Mouse (Mus musculus) embryonic facial prominence, embryonic 11.5 days (tissue): ENCODE results near the gene Rbbp4. TPM values are rescaled to one million over a fixed set of nuclear protein-coding genes. Genes with fewer than 3 reads are reported as not detected.

Experiments used
- ATAC-seq: fragments of 200-750 bp; cut with Nextera tagmentation; replicated peaks from 2 replicates; pipeline ENCODE4 v1.8.0; 2017; ENCODE audit warnings: low read depth; ENCODE audit not compliant: insufficient number of reproducible peaks, low FRiP score, low TSS enrichment
- DNase-seq: peaks from one replicate; pipeline ENCODE4 v3.0.0-alpha.2; 2015; ENCODE audit warnings: low spot score
- H3K27ac ChIP-seq: fragments of 300-500 bp; sonication (generic); replicated peaks from 2 replicates; pipeline ENCODE4 v1.5.1; 2014; ENCODE audit warnings: mild to moderate bottlenecking, low read depth, low read length, control low read depth
- H3K27me3 ChIP-seq: fragments of 300-500 bp; sonication (generic); 2 replicates; pipeline ENCODE4 v1.6.1; 2014; ENCODE audit warnings: mild to moderate bottlenecking, low read length, moderate library complexity, mixed read lengths; ENCODE audit not compliant: control insufficient read depth, insufficient read depth
- H3K36me3 ChIP-seq: fragments of 300-500 bp; sonication (generic); replicated peaks from 2 replicates; pipeline ENCODE4 v1.6.1; 2014; ENCODE audit warnings: low read depth, mild to moderate bottlenecking, low read length, moderate library complexity, mixed read lengths; ENCODE audit not compliant: control insufficient read depth, insufficient read depth
- H3K4me1 ChIP-seq: fragments of 300-500 bp; sonication (generic); 2 replicates; pipeline ENCODE4 v1.6.1; 2014; ENCODE audit warnings: low read length, mixed read lengths; ENCODE audit not compliant: control insufficient read depth, insufficient read depth
- H3K4me2 ChIP-seq: fragments of 300-500 bp; sonication (generic); 2 replicates; pipeline ENCODE4 v1.6.1; 2014; ENCODE audit warnings: low read depth, mild to moderate bottlenecking, control low read depth, low read length, moderate library complexity
- H3K4me3 ChIP-seq: fragments of 300-500 bp; sonication (generic); 2 replicates; pipeline ENCODE4 v1.5.1; 2014; ENCODE audit warnings: low read depth, low read length, control low read depth
- H3K9ac ChIP-seq: fragments of 300-500 bp; sonication (generic); replicated peaks from 2 replicates; pipeline ENCODE4 v1.6.1; 2014; ENCODE audit warnings: mild to moderate bottlenecking, control low read depth, low read length
- H3K9me3 ChIP-seq: fragments of 300-500 bp; sonication (generic); replicated peaks from 2 replicates; pipeline ENCODE4 v1.6.1; 2016; ENCODE audit warnings: mild to moderate bottlenecking, low read length, inconsistent platforms, mixed read lengths; ENCODE audit not compliant: control insufficient read depth
- WGBS: fragments of 180-500 bp; shearing (Covaris S2); extraction: QIAGEN DNeasy Blood & Tissue Kit; methylation state at CpG from one replicate; pipeline ENCODE4 v1.1.7; 2014; 5-methylcytosine and 5-hydroxymethylcytosine counted together
- polyA plus RNA-seq: library from polyadenylated mRNA; unstranded; fragments of >200 nt; fragmentation: Nextera tagmentation; extraction: Ambion mirVana; gene quantifications from 2 replicates; pipeline ENCODE4 v1.2.1, GENCODE M21; 2014

Gene Rbbp4
- polyA plus RNA-seq, 1 experiment from 2014 or later: 661 TPM

GRCm38 (mm10) chr4:129376961-129377545 is 41.9 kb upstream of the Rbbp4 start:
- H3K4me3 ChIP-seq: peak overlapping the region; percentile 71
- H3K9me3 ChIP-seq: no peaks in the 10 kb centered on the region
- DNase-seq (peak; percentile 54), ATAC-seq (no peak; the same call in 1 of the 2 replicates)
- H3K36me3 ChIP-seq: no peaks in the 10 kb centered on the region
- H3K4me2 ChIP-seq: peak overlapping the region; percentile 79
- peak overlapping the region; percentile 59 for H3K27ac ChIP-seq
- H3K27me3 ChIP-seq: peaks cover 10% of the 10 kb centered on the region
- peak overlapping the region; percentile 87 for H3K9ac ChIP-seq
- H3K4me1 ChIP-seq: no peaks in the 10 kb centered on the region
- under 1% methylated on average over 38 of the region's 68 CpGs for WGBS

DNA sequence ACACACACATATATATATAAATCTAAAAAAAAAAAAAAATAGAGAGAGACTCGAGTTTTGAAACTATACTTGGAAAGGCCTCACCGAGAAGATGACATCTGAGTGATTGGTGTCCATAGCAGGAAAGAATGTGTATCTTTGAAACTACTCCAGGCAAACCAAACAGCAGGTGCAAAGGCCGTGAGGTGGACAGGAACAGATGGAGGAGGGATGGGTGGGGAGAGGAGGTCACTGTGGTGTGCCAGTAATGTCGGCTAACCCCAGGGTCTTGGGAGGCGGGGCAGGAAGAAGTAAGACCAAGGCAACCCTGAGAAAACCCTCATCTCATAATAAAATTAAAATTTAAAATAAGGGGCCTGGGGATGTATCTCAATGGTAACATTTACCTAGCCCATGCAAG is 40.7 kb upstream of the Rbbp4 start:
- no peaks in the 10 kb centered on the region for H3K36me3 ChIP-seq
- WGBS: 72% methylated on average over 5 of the region's 5 CpGs
- peaks cover 10% of the 10 kb centered on the region for H3K27me3 ChIP-seq
- no peak overlapping the region for H3K27ac ChIP-seq
- no peak for ATAC-seq
- H3K4me3 ChIP-seq: no peak overlapping the region
- H3K9me3 ChIP-seq: no peaks in the 10 kb centered on the region
- H3K4me2 ChIP-seq: no peak overlapping the region
- no peaks in the 10 kb centered on the region for H3K4me1 ChIP-seq
- no peak for DNase-seq
- H3K9ac ChIP-seq: no peak overlapping the region

- no peak overlapping the region for H3K4me2 ChIP-seq
- H3K9ac ChIP-seq: no peak overlapping the region
- DNase-seq: no peak
- no peak for ATAC-seq
- H3K27me3 ChIP-seq: peaks cover 10% of the 10 kb centered on the region
- no peaks in the 10 kb centered on the region for H3K9me3 ChIP-seq
- no peak overlapping the region for H3K27ac ChIP-seq
- H3K4me1 ChIP-seq: no peaks in the 10 kb centered on the region
- H3K4me3 ChIP-seq: no peak overlapping the region
- 18% methylated on average over 6 of the region's 6 CpGs for WGBS
- no peaks in the 10 kb centered on the region for H3K36me3 ChIP-seq
Measured at GRCm38 (mm10) chr4:129375000-129375399, 39.8 kb upstream of the Rbbp4 start.

DNA sequence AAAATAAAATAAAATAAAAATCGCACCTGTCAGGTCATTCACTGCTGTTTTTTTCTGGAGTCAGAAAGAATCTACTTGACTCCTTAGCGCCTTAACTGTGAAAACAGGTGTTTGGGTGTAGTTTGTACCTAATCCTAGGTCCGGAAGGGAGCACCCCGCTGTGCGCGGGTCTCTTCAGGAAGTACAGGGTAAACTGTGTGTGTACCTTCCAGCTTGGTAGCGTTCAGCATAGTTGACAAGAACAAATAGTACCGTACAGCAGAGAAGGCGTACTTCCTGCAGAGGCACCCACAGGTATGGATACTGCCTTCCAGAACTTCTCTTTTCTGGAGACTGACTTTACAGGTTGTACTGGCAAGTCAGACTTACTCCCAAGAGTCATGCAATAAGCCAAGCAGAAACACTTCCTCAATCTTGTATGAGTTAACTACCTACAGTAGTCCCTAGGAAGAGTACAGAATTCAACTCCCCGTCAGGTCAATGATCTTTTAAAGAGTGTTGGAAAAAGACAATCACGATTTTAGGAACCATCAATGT is 39.1 kb upstream of the Rbbp4 start:
- Histone ChIP-seq H3K9ac (no peak overlapping the region), H3K4me3 (no peak overlapping the region), H3K27me3 (peaks cover 10% of the 10 kb centered on the region), H3K36me3 (no peaks in the 10 kb centered on the region), H3K9me3 (no peaks in the 10 kb centered on the region), H3K4me2 (no peak overlapping the region), H3K4me1 (no peaks in the 10 kb centered on the region), H3K27ac (no peak overlapping the region)
- DNase-seq (no peak), ATAC-seq (no peak)
- 39% methylated on average over 11 of the region's 11 CpGs for WGBS

GRCm38 (mm10) chr4:129373202-129373976 is 38.2 kb upstream of the Rbbp4 start:
- H3K9me3 ChIP-seq: no peaks in the 10 kb centered on the region
- H3K4me3 ChIP-seq: no peak overlapping the region
- 48% methylated on average over 8 of the region's 8 CpGs for WGBS
- no peak for ATAC-seq
- H3K27ac ChIP-seq: no peak overlapping the region
- H3K4me1 ChIP-seq: no peaks in the 10 kb centered on the region
- peaks cover 6% of the 10 kb centered on the region; the same call in 1 of the 2 replicates for H3K27me3 ChIP-seq
- DNase-seq: no peak
- H3K9ac ChIP-seq: no peak overlapping the region
- H3K36me3 ChIP-seq: no peaks in the 10 kb centered on the region
- H3K4me2 ChIP-seq: no peak overlapping the region

GRCm38 (mm10) chr4:129371391-129371790 is 36.2 kb upstream of the Rbbp4 start:
- Histone ChIP-seq H3K4me2 (no peak overlapping the region), H3K27me3 (no peaks in the 10 kb centered on the region; the same call in 1 of the 2 replicates), H3K27ac (no peak overlapping the region), H3K4me1 (no peaks in the 10 kb centered on the region), H3K9me3 (no peaks in the 10 kb centered on the region), H3K9ac (no peak overlapping the region), H3K36me3 (no peaks in the 10 kb centered on the region), H3K4me3 (no peak overlapping the region)
- ATAC-seq (no peak), DNase-seq (no peak)
- WGBS: 91% methylated on average over 3 of the region's 3 CpGs

DNA sequence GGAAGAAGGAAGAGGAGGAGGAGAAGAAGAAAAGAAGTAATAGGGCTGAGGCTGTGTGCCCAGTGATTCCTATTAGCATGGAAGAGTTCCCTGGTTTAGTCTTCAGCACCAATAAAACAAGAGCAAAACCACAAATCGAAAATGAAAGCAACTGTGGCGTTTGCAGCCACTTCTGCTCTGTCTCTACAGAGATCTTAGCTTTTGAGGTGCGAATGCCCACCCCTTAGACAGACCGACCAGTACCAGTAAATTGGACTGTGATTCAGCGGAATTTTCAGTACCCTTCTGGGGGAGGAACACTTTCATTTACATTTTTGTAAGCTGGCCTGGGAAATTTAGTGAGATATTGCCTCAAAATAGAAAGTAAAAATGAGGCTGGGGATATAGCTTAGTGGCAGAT is 30.1 kb upstream of the Rbbp4 start:
- Histone ChIP-seq H3K4me1 (no peaks in the 10 kb centered on the region), H3K4me2 (no peak overlapping the region), H3K27ac (no peak overlapping the region), H3K9me3 (no peaks in the 10 kb centered on the region), H3K27me3 (no peaks in the 10 kb centered on the region), H3K9ac (no peak overlapping the region), H3K36me3 (no peaks in the 10 kb centered on the region), H3K4me3 (no peak overlapping the region)
- DNase-seq: no peak
- WGBS: 86% methylated on average over 5 of the region's 5 CpGs
- no peak for ATAC-seq

- DNase-seq (no peak), ATAC-seq (no peak)
- no peak overlapping the region for H3K9ac ChIP-seq
- no peaks in the 10 kb centered on the region for H3K36me3 ChIP-seq
- no peaks in the 10 kb centered on the region for H3K27me3 ChIP-seq
- H3K4me1 ChIP-seq: no peaks in the 10 kb centered on the region
- WGBS: 82% methylated on average over 3 of the region's 3 CpGs
- H3K4me2 ChIP-seq: no peak overlapping the region
- H3K9me3 ChIP-seq: no peaks in the 10 kb centered on the region
- no peak overlapping the region for H3K27ac ChIP-seq
- no peak overlapping the region for H3K4me3 ChIP-seq
Measured at GRCm38 (mm10) chr4:129364379-129364778, 29.2 kb upstream of the Rbbp4 start.
